Mouse (Mus musculus): ENCODE measurements around the gene Trim44.

Trim44 gene

DNA sequence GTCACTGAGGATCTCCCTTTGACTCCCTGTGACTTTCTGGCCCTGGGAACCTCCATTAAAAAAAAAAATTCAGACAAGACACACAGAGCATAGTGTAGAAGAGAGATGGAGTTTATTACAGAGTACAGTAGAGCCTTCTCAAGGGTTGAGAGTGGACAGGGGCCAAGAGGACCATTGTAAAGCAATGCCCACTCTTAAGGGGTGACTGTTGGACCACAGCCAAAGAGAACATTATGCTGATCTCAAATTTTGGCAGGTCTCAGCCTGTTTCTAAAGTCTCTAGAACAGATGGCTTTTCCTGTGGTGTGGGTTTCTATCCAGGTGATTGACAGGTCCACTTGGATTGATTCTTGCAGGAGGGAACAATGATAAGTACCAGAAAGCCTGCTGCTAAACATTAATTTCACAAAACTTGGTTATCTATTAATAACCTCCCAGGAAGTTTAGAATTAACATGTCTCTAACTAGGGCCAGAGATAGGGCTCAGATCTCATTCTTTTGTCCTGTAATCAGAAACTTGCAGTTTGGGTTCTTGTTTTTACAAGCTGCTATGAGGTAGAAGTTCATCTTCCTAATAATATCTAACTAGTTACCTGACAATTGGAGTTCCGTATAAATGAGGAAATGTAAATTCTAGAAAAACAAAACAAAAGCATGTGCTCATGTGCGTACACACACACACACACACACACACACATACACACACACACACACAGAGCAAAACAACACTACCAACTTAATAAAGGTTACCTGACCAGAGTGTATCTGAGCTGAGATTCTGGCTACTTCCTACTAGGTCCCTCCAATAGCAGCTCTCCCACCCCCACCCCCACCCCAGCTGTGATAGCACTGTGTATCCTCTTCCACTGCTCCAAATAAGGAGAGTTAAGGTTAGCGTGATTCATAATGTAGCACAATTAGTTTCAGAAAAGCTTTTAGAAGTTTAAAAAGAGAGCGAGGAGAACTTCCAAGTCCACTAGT is 1.0 kb downstream of the Trim44 start:
- no peak for DNase-seq (ENCODE audit: low spot score)

- DNase-seq (ENCODE audit: low spot score) = no peak
Measured at GRCm38 (mm10) chr2:102403982-102404381, 3.6 kb downstream of the Trim44 start.

GRCm38 (mm10) chr2:102403306-102403705 is 4.3 kb downstream of the Trim44 start:
- DNase-seq (ENCODE audit: low spot score) = no peak

DNA sequence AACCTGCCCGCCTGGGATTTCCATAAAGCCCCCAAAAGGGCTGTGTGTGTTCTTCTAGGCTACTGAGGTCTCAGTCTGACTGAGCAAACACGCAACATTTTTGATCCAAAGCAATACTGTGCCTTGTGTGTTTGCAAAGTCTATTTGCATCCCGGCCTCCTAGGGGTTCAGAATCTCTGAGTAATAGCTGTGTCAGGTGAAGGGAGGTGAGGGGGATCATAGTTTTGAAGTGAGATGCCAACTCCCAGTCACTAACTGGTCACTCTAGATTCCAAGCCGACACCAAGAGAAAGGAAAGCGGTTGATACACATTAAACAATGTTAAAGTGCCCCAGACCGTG is 6.3 kb downstream of the Trim44 start:
- DNase-seq (ENCODE audit: low spot score) = no peak

GRCm38 (mm10) chr2:102400605-102401351 is 6.8 kb downstream of the Trim44 start:
- peak; percentile 91 for DNase-seq (ENCODE audit: low spot score)

DNA sequence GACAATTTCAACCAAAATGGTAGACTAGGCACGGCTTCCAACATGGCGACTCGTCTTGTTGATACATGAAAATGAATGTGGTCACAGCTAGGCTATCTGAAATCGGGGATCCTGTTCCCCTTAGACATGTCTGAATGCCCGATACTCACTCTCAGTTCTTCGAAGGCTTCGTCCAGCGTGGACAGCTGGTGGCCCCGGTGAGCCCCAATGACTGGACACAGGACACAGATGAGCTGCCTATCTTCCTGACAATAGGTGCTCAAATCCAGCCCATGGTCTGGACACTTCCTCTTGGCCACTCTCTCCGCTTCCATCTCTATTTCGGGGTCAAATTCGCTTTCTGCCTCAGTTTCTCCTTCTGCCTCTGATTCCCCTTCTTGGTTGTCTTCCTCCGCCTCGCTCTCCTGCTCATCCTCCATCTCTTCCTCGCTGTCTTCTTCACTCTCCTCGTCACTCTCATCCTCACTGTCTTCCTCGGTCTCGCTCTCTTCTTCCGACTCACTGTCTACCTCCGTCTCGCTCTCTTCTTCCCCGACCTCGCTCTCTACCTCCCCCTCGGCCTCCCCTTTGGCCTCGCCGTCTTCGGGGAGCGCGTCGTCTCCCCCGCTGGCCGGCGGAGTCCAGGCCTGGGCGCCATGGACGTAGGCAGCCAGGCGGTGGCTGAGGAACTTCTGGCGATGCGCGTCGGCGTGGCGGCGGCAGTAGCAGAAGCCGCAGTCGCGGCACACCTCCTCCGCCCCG is 7.6 kb downstream of the Trim44 start:
- no peak for DNase-seq (ENCODE audit: low spot score)

- no peak for DNase-seq (ENCODE audit: low spot score)
Measured at GRCm38 (mm10) chr2:102396493-102396892, 11.1 kb downstream of the Trim44 start.

- no peak for DNase-seq (ENCODE audit: low spot score)
Measured at GRCm38 (mm10) chr2:102393457-102393856, 14.2 kb downstream of the Trim44 start.

- no peak for DNase-seq (ENCODE audit: low spot score)
Measured at GRCm38 (mm10) chr2:102385328-102385902, 22.2 kb downstream of the Trim44 start.

GRCm38 (mm10) chr2:102384496-102384895 is 23.1 kb downstream of the Trim44 start:
- no peak for DNase-seq (ENCODE audit: low spot score)

DNA sequence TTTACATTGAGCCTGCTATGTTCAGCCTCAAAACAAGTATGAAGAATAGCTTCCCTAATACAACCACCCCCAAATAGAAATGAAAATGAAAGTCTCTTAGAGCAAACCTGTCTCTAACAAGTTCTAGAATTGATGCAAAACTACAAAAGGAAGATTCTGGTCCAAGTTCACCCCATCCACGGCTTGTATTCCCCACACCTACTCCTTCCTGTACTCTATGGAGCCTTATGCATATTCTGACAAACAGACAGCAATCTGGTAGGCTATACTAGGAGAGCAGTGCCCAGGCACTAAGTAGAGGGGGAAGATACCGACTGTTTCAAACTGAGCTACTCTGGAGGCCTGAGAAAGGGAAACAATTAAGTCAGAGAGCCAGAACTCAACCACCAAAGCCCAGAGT is 23.6 kb downstream of the Trim44 start:
- DNase-seq (ENCODE audit: low spot score) = no peak

GRCm38 (mm10) chr2:102383069-102383834 is 24.4 kb downstream of the Trim44 start:
- no peak for DNase-seq (ENCODE audit: low spot score)

DNA sequence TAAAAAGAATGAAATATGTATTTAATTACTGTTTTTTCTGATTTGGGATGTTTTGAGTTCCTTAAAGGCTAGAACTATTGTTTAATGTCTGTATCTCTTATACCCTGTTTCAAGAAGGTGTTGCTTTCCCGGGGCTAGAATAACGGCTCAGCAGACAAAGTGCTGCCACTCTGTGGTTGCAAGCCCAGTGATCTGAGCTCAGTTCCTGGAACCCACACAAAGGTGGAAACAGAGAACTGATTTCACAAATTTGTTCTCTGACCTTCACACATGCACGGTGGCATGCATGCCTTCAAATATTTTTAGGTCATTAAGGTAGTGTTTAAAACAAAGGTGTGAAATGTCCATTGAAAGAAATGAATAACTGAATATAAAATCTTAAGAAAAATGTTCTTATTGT is 25.1 kb downstream of the Trim44 start:
- no peak for DNase-seq (ENCODE audit: low spot score)

DNA sequence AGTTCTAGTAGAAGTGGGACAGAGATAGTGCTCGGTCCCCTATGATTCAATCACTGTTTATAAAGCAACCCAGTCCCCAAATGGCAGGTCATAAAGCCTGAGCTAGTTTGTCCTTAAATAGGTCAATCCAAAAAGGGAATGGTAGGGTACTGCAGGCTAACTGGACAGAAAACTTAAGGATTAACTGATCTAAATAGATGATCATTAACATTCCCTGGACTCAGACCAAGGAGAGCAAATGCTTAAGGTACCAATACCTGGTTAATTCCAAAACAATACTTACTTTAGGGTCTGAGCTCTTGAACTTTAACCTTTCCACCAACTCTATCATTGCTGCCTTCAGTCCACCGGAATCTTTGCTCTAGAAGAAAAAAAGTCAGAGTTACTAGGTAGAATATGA is 27.0 kb downstream of the Trim44 start:
- DNase-seq (ENCODE audit: low spot score) = no peak

DNA sequence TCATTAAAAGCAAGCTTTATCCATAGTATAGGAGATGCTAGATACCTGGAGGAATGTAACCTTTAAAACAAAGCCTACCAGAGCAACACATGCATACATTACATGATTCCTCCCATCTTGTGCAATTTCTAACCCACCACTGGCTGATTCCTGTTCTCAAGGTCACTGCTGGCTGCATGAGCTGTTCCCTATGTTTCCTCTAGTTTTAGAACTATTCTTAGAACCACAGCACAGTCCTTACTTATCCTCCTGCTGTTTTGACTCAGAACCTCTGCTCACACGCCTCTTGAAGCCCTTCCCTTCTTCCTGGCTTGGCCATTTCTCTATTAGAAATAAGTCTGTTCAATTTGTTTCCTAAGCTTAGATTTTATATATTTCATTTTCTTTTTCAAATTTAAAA is 28.7 kb downstream of the Trim44 start:
- no peak for DNase-seq (ENCODE audit: low spot score)

GRCm38 (mm10) chr2:102378381-102378780 is 29.2 kb downstream of the Trim44 start:
- DNase-seq (ENCODE audit: low spot score) = no peak

GRCm38 (mm10) chr2:102377370-102377769 is 30.3 kb downstream of the Trim44 start:
- DNase-seq (ENCODE audit: low spot score) = no peak

GRCm38 (mm10) chr2:102373406-102374105 is 34.1 kb downstream of the Trim44 start:
- DNase-seq (ENCODE audit: low spot score) = no peak

DNA sequence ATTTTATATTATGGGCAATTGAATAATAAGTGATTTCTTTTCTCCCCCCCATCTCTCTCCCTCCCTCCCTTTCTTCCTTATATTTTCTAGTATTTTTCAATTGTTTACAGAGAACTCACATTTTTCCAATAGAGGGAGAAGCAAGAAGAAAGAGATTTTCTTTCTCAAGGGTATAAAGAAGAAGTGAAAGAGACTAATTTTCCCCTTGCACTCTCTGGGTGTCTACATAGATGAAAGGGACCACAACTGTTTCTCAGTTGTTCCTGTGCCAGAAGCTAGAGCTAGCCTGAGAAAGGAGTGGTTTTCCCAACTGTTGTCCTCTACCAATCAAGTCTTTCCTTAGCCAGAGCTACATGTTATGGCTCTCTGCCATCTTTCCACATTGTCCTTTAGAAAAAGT is 34.9 kb downstream of the Trim44 start:
- DNase-seq (ENCODE audit: low spot score) = no peak

DNA sequence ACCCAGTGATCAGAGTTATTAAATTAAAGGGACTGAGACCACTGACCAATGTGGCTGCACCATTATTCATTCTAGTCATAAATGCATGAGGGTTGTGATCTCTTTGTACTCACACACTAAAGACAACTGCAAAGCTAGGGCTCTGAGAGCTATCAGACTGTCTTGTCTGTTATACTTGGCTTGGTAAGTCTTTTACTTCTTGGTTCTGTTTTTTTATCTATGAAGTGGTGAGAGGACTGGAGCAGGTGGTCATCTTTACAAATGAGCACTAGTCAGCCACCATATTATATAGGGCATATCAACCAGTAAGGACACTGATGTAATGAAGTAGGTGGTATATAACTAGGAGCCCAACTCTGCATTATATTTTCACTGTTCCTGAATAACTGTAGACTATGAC is 36.3 kb downstream of the Trim44 start:
- DNase-seq (ENCODE audit: low spot score) = no peak

Data from layer of hippocampus, adult 11-12 months (tissue).